Mouse (Mus musculus): Measurements from ENCODE around the gene Esrrg. TPM values are rescaled to one million over a fixed set of nuclear protein-coding genes. Genes with fewer than 3 reads are reported as not detected.

Gene Esrrg
- polyA plus RNA-seq, 1 experiment from 2014 or later = 31.6 TPM

- WGBS = 60% methylated on average over 13 of the region's 13 CpGs
- Histone ChIP-seq H3K4me1 (0 out of 2 replicates have a peak, but pooled peaks cover 5% of the 10 kb centered on the region), H3K9ac (replicated peaks) (no peak overlapping the region), H3K27ac (replicated peaks) (no peak overlapping the region), H3K27me3 (replicated peaks) (no peaks in the 10 kb centered on the region), H3K36me3 (no peaks in the 10 kb centered on the region), H3K9me3 (replicated peaks) (no peaks in the 10 kb centered on the region), H3K4me2 (no peak overlapping the region), H3K4me3 (replicated peaks) (no peak overlapping the region)
- no peak for ATAC-seq (ENCODE audit: low FRiP score)
Measured at GRCm38 (mm10) chr1:187755528-187755927, 146.9 kb downstream of the Esrrg start.

- no peak for ATAC-seq (ENCODE audit: low FRiP score)
- Histone ChIP-seq H3K4me2 (no peak overlapping the region), H3K36me3 (no peaks in the 10 kb centered on the region), H3K9me3 (replicated peaks) (no peaks in the 10 kb centered on the region), H3K4me3 (replicated peaks) (no peak overlapping the region), H3K4me1 (0 out of 2 replicates have a peak, but pooled peaks cover 5% of the 10 kb centered on the region), H3K27me3 (replicated peaks) (no peaks in the 10 kb centered on the region), H3K27ac (replicated peaks) (no peak overlapping the region), H3K9ac (replicated peaks) (no peak overlapping the region)
- WGBS = 65% methylated on average over 1 of the region's 1 CpGs
Measured at GRCm38 (mm10) chr1:187757981-187758380, 149.4 kb downstream of the Esrrg start.

GRCm38 (mm10) chr1:187758546-187758945, 150.0 kb downstream of the Esrrg start:
- no peaks in the 10 kb centered on the region for H3K27me3 ChIP-seq (replicated peaks)
- no peak overlapping the region for H3K9ac ChIP-seq (replicated peaks)
- 63% methylated on average over 3 of the region's 3 CpGs for WGBS
- no peak for ATAC-seq (ENCODE audit: low FRiP score)
- H3K4me3 ChIP-seq (replicated peaks) = no peak overlapping the region
- H3K36me3 ChIP-seq = no peaks in the 10 kb centered on the region
- no peak overlapping the region for H3K27ac ChIP-seq (replicated peaks)
- H3K9me3 ChIP-seq (replicated peaks) = no peaks in the 10 kb centered on the region
- 0 out of 2 replicates have a peak, but pooled peaks cover 5% of the 10 kb centered on the region for H3K4me1 ChIP-seq
- H3K4me2 ChIP-seq = no peak overlapping the region

- 0 out of 2 replicates have a peak, but pooled peaks cover 5% of the 10 kb centered on the region for H3K4me1 ChIP-seq
- H3K9ac ChIP-seq (replicated peaks) = no peak overlapping the region
- H3K9me3 ChIP-seq (replicated peaks) = no peaks in the 10 kb centered on the region
- H3K36me3 ChIP-seq = no peaks in the 10 kb centered on the region
- no peak overlapping the region for H3K4me2 ChIP-seq
- ATAC-seq (ENCODE audit: low FRiP score) = no peak
- H3K27me3 ChIP-seq (replicated peaks) = no peaks in the 10 kb centered on the region
- H3K27ac ChIP-seq (replicated peaks) = no peak overlapping the region
- 80% methylated on average over 3 of the region's 3 CpGs for WGBS
- no peak overlapping the region for H3K4me3 ChIP-seq (replicated peaks)
Measured at GRCm38 (mm10) chr1:187759536-187759935, 150.9 kb downstream of the Esrrg start.

- 67% methylated on average over 5 of the region's 5 CpGs for WGBS
Measured at GRCm38 (mm10) chr1:187762641-187763450, 154.3 kb downstream of the Esrrg start.

GRCm38 (mm10) chr1:187763451-187763755, 154.8 kb downstream of the Esrrg start:
- H3K4me2 ChIP-seq = no peak overlapping the region
- no peak overlapping the region for H3K9ac ChIP-seq (replicated peaks)
- no peak for ATAC-seq (ENCODE audit: low FRiP score)
- H3K4me3 ChIP-seq (replicated peaks) = no peak overlapping the region
- H3K27ac ChIP-seq (replicated peaks) = no peak overlapping the region
- H3K9me3 ChIP-seq (replicated peaks) = no peaks in the 10 kb centered on the region
- H3K36me3 ChIP-seq = no peaks in the 10 kb centered on the region
- H3K4me1 ChIP-seq = no peaks in the 10 kb centered on the region
- 59% methylated on average over 4 of the region's 4 CpGs for WGBS
- H3K27me3 ChIP-seq (replicated peaks) = no peaks in the 10 kb centered on the region

More at GRCm38 (mm10) chr1:187762641-187763450, 154.3 kb downstream of the Esrrg start:
- no peak overlapping the region for H3K27ac ChIP-seq (replicated peaks)
- H3K36me3 ChIP-seq = no peaks in the 10 kb centered on the region
- H3K27me3 ChIP-seq (replicated peaks) = no peaks in the 10 kb centered on the region
- no peaks in the 10 kb centered on the region for H3K9me3 ChIP-seq (replicated peaks)
- ATAC-seq (ENCODE audit: low FRiP score) = no peak
- H3K9ac ChIP-seq (replicated peaks) = no peak overlapping the region
- no peak overlapping the region for H3K4me3 ChIP-seq (replicated peaks)
- no peaks in the 10 kb centered on the region for H3K4me1 ChIP-seq
- no peak overlapping the region for H3K4me2 ChIP-seq

GRCm38 (mm10) chr1:187763821-187764220, 155.2 kb downstream of the Esrrg start:
- Histone ChIP-seq H3K36me3 (no peaks in the 10 kb centered on the region), H3K4me2 (no peak overlapping the region), H3K27me3 (replicated peaks) (no peaks in the 10 kb centered on the region), H3K4me1 (no peaks in the 10 kb centered on the region), H3K9ac (replicated peaks) (no peak overlapping the region), H3K9me3 (replicated peaks) (no peaks in the 10 kb centered on the region), H3K27ac (replicated peaks) (no peak overlapping the region), H3K4me3 (replicated peaks) (no peak overlapping the region)
- no peak for ATAC-seq (ENCODE audit: low FRiP score)
- 75% methylated on average over 3 of the region's 3 CpGs for WGBS

- no peak for ATAC-seq (ENCODE audit: low FRiP score)
- H3K9me3 ChIP-seq (replicated peaks) = no peaks in the 10 kb centered on the region
- H3K27ac ChIP-seq (replicated peaks) = no peak overlapping the region
- H3K4me3 ChIP-seq (replicated peaks) = no peak overlapping the region
- 36% methylated on average over 5 of the region's 5 CpGs for WGBS
- H3K36me3 ChIP-seq = no peaks in the 10 kb centered on the region
- no peaks in the 10 kb centered on the region for H3K27me3 ChIP-seq (replicated peaks)
- no peaks in the 10 kb centered on the region for H3K4me1 ChIP-seq
- no peak overlapping the region for H3K9ac ChIP-seq (replicated peaks)
- H3K4me2 ChIP-seq = no peak overlapping the region
Measured at GRCm38 (mm10) chr1:187765577-187765976, 157.0 kb downstream of the Esrrg start.

- no peaks in the 10 kb centered on the region for H3K4me1 ChIP-seq
- H3K9me3 ChIP-seq (replicated peaks) = no peaks in the 10 kb centered on the region
- H3K4me3 ChIP-seq (replicated peaks) = no peak overlapping the region
- H3K4me2 ChIP-seq = no peak overlapping the region
- no peak overlapping the region for H3K9ac ChIP-seq (replicated peaks)
- WGBS = 70% methylated on average over 2 of the region's 2 CpGs
- ATAC-seq (ENCODE audit: low FRiP score) = no peak
- no peaks in the 10 kb centered on the region for H3K27me3 ChIP-seq (replicated peaks)
- H3K36me3 ChIP-seq = no peaks in the 10 kb centered on the region
- H3K27ac ChIP-seq (replicated peaks) = no peak overlapping the region
Measured at GRCm38 (mm10) chr1:187767355-187767754, 158.8 kb downstream of the Esrrg start.

GRCm38 (mm10) chr1:187770234-187770633, 161.6 kb downstream of the Esrrg start:
- Histone ChIP-seq H3K4me3 (replicated peaks) (no peak overlapping the region), H3K27ac (replicated peaks) (no peak overlapping the region), H3K27me3 (replicated peaks) (no peaks in the 10 kb centered on the region), H3K36me3 (no peaks in the 10 kb centered on the region), H3K4me2 (no peak overlapping the region), H3K9me3 (replicated peaks) (no peaks in the 10 kb centered on the region), H3K9ac (replicated peaks) (no peak overlapping the region), H3K4me1 (no peaks in the 10 kb centered on the region)
- 94% methylated on average over 3 of the region's 3 CpGs for WGBS
- no peak for ATAC-seq (ENCODE audit: low FRiP score)

- Histone ChIP-seq H3K27me3 (replicated peaks) (no peaks in the 10 kb centered on the region), H3K9me3 (replicated peaks) (no peaks in the 10 kb centered on the region), H3K9ac (replicated peaks) (no peak overlapping the region), H3K4me1 (no peaks in the 10 kb centered on the region), H3K36me3 (no peaks in the 10 kb centered on the region), H3K27ac (replicated peaks) (no peak overlapping the region), H3K4me2 (no peak overlapping the region), H3K4me3 (replicated peaks) (no peak overlapping the region)
- ATAC-seq (ENCODE audit: low FRiP score) = no peak
- 61% methylated on average over 4 of the region's 4 CpGs for WGBS
Measured at GRCm38 (mm10) chr1:187771067-187771466, 162.5 kb downstream of the Esrrg start.

GRCm38 (mm10) chr1:187779589-187780178, 171.1 kb downstream of the Esrrg start:
- H3K36me3 ChIP-seq = no peaks in the 10 kb centered on the region
- H3K4me1 ChIP-seq = peaks cover 5% of the 10 kb centered on the region
- no peak for ATAC-seq (ENCODE audit: low FRiP score)
- H3K9me3 ChIP-seq (replicated peaks) = no peaks in the 10 kb centered on the region
- H3K4me3 ChIP-seq (replicated peaks) = no peak overlapping the region
- no peaks in the 10 kb centered on the region for H3K27me3 ChIP-seq (replicated peaks)
- H3K4me2 ChIP-seq = no peak overlapping the region
- no peak overlapping the region for H3K27ac ChIP-seq (replicated peaks)
- 27% methylated on average over 10 of the region's 10 CpGs for WGBS
- no peak overlapping the region for H3K9ac ChIP-seq (replicated peaks)
